Mouse (Mus musculus) naive thymus-derived CD4-positive, alpha-beta T cell, adult 2 months (primary cell): Measurements from ENCODE around the gene Gm7697.
"Not testable (repeated sequence)": the region's sequence is repeated elsewhere in the genome, so short reads cannot be mapped to it uniquely, and the experiment has no call there.

Experiments used
- DNase-seq: peaks from one replicate; pipeline ENCODE4 v3.0.0-alpha.2; 2011; ENCODE audit warnings: low read depth

Gm7697 gene

DNA sequence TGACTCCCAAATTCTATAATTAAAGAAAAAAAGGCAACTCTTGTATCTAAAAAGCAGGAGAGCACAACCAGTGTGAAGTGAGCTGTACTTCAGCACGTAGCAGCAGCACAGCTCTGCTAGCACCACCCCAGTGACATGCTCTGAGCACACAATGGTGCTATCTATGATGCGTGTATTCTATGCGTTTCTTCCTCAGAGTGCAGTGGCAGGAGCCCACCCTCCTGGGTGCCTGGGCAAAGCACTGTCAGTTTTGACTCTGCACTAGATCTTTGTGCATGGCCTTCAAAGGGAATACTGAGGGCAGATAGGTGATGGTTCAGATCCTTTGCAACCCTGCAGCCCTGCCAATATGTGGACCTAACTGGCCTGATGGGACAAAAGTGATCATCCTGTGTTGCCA is at the start of gene Gm7697:
Gene Gm7697 (minus strand): TSS at position 101 of the 400 bp plus-strand sequence.
- not testable (repeated sequence) for DNase-seq

DNA sequence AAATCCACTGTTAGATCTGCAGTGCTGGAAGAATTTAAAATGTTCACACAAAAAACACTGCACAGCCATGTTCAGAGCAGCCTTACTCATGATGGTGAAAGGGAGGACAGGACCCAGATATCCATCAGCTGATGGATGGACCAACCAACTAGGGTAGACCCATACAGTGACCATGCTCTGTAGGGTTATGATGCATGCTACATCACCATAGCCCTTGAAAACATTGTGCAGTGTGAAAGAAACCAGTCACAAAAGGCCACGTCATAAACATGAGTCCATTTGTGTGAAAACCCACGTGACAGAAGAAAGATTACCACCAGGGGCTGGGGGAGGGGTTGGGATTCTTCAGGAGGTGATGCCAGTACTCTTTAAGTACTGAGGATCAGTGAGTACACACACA is 28.5 kb upstream of the Gm7697 start:
- DNase-seq = not testable (repeated sequence)

DNA sequence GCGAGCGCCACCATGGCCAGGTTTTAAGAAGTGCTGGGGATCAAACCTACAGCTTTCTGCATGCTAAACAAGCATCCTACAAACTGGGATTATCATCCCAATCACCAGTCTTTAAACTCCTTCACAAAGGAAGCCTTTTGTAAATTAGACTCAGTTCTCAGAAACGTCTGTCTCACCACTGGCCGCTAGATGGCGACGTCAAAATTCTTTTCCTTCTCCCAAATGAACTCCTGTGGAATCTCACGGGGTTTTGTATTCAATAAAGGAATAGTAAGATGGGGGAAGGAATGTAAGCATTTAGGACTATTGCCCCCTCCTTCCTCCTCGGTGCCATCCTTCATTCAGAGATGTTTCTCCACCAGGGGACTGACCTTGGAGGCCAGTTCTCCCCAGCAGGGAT is 26.8 kb upstream of the Gm7697 start:
- DNase-seq = peak; percentile 13

DNA sequence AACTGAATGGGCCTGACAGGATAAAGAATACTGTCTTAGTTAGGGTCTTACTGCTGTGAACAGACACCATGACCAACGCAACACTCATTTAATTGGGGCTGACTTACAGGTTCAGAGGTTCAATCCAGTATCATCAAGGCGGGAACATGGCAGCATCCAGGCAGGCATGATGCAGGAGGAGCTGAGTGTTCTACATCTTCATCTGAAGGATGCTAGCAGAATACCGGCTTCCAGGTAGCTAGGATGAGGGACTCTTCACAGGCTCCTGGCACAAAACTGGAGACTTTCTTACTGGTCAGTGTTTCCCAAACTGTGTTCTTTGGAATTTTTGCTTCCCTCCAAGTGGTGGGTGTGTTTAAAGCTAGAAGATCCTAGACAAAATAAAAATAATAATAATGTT is 25.3 kb upstream of the Gm7697 start:
- not testable (repeated sequence) for DNase-seq

DNA sequence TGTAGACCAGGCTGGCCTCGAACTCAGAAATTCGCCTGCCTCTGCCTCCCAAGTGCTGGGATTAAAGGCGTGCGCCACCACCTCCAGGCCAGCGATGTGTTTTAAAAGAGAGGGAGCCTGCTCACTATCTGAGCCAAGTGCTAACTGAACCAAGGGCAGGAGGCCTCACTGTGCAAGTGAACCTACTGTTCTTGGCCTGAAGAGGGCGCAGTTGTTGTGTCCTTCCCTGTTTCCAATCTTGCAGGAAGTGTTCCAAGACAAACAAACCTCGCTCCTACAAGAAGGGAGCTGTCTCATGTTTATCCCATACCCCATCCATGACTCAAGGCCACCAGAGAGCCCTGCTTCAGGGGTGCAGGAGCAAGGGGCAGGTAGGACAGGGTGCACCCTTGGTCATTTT is 24.4 kb upstream of the Gm7697 start:
- DNase-seq = peak; percentile 15

DNA sequence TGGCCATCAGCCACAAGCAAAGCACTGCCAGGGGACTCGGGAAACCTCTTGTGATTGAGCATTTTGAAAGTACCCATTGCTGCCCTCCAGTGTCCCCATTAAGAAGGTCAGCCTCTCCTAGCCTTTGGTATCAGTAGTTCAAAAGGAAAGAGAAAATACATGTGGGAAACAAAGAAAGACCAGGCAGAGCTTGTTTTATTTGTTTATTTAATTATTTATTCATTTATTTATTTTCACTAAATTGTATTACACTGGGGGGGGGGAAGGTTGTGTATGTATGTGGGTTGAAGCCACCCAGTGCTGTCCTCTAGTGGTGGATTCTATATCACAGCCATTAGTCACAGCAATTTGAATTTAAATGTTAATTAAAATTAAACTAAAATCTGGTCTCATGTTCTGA is 22.2 kb upstream of the Gm7697 start:
- peak; percentile 14 for DNase-seq

DNA sequence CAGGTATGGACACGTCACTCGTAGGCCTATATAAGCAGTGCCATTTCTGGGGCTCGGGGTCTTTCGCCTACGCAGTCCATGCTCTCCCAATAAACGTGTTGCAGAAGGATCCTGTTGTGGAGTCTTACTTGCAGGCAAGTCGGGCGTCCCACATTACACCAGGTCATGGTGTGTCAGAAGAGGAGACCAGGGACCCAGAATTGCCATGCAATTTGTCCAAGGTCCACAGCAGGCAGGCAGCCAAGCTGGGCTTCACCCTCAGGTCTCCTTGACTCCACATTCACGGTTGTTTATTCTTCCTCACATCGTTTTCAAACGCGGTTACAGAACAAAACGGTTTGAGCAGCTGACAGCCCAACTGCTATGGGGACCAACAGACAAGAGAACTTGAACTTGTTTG is 21.7 kb upstream of the Gm7697 start:
- not testable (repeated sequence) for DNase-seq

DNA sequence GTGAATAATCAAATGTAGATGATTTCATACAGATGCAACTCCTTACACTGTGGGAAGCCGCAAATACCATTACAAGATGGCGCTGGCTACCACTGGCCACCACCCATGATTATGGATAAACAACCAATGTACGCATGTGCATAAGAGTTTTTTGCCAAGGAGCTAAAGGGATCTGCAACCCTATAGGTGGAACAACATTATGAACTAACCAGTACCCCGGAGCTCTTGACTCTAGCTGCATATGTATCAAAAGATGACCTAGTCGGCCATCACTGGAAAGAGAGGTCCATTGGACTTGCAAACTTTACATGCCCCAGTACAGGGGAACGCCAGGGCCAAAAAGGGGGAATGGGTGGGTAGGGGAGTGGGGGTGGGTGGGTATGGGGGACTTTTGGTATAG is 21.2 kb upstream of the Gm7697 start:
- not testable (repeated sequence) for DNase-seq

DNA sequence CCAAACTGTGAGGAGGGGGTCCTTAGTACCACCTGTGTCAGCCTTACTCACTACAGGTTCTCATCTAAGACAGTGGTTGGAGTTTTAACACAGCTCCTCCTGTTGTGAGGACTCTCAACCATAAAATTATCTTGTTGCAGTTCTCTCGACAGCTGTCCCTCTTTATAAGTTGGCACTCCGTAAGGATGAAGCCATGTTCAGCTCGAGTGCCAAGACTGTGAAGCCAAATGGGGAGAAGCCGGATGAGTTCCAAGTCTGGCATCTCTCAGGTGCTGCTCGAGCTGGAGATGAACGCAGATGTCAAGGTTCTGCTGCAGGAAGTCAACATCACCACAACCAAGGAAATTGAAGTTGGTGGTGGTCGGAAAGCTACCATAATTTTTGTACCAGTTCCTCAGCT is 18.0 kb upstream of the Gm7697 start:
- not testable (repeated sequence) for DNase-seq

DNA sequence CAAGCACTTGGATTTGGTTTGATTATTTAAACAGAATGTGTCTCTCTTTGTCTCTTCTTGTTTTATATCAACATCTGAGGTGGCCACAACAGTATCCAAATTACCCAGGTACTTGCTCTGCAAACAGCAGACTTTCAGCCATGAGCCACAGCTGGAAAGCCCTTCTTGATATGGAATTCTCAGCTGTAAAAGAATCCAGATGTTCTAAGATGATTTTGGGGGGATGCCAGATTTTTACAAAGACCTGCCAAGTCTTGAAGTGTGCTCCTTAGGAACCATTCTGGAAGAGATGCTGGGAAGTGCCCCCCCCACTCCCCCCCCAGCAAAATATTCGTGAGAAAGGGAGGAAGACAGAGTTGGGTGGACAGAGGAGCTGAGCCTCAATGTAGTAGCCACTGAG is 17.6 kb upstream of the Gm7697 start:
- DNase-seq = not testable (repeated sequence)

DNA sequence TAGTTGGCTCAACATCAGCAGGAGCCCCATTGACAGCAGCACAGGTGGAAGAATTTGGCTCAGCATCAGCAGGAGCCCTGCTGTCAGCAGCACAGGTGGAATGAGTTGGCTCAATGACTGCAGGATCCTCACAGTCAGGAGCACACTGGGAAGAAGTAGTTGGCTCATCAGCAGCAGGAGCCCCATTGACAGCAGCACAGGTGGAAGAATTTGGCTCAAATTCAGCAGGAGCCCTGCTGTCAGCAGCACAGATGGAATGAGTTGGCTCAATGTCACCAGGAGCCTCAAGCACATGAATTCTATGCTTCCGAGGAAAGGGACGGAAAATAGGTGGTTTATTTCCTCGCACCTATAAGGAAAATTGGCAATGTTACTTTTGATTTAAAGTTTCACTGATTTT is 47.8 kb downstream of the Gm7697 start:
- DNase-seq = not testable (repeated sequence)

DNA sequence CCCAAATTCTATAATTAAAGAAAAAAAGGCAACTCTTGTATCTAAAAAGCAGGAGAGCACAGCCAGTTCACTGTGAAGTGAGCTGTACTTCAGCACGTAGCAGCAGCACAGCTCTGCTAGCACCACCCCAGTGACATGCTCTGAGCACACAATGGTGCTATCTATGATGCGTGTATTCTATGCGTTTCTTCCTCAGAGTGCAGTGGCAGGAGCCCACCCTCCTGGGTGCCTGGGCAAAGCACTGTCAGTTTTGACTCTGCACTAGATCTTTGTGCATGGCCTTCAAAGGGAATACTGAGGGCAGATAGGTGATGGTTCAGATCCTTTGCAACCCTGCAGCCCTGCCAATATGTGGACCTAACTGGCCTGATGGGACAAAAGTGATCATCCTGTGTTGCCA is 69.3 kb downstream of the Gm7697 start, which contains the start of gene Gm9495:
Gene Gm9495 (minus strand): TSS at position 101 of the 400 bp plus-strand sequence.
- DNase-seq = not testable (repeated sequence)
